Mouse (Mus musculus) hematopoietic stem cell, adult 5-6 weeks (primary cell): ENCODE data around the gene Fanca. TPM values are rescaled to one million over a fixed set of nuclear protein-coding genes. Genes with fewer than 3 reads are reported as not detected.
A peak's percentile ranks its signal among the peaks of the same experiment; 100 is the strongest.
"Not testable (repeated sequence)": the region's sequence is repeated elsewhere in the genome, so short reads cannot be mapped to it uniquely, and the experiment has no call there.

ENCODE experiments used
- ATAC-seq, 2 experiments: fragments of 125-278 bp in 1 of 2; replicated peaks in 1 of 2; 2 replicates each; pipeline ENCODE4 v1.8.0; 2016 to 2017; ENCODE audit warnings: inconsistent platforms in 2 of 2, mild to moderate bottlenecking in 2 of 2, moderate number of reproducible peaks in 2 of 2, low read depth in 1 of 2, moderate TSS enrichment in 1 of 2; ENCODE audit not compliant: low FRiP score in 2 of 2, poor library complexity in 2 of 2, severe bottlenecking in 2 of 2, insufficient read depth in 1 of 2, low TSS enrichment in 1 of 2
- total RNA-seq: library from RNA; stranded (forward); fragments of 172-1452, 232-1000 nt; gene quantifications from 2 replicates; pipeline ENCODE4 v1.2.3, GENCODE M21; 2017

Fanca gene
- total RNA-seq, 1 experiment from 2014 or later = 38.5 TPM

DNA sequence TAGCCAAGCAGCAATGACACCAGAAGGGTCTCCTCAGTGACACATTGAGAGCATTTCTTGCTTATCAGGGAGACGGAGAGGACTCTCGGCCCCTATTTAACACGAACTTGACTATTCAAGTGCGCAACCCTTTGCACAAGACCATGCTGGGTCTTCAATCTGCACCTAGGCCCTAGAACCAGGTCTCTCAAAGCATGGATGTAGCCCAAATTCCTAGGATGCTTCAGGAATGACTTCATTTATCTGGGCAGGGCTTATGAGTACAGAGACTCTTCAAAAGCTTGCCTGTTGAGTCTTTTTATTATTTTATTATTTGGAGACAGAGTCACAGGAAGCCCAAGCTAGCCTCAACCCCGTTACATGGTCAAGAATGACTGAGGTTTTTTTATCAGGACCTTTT, 33.9 kb downstream of the Fanca start:
- ATAC-seq = no peak

DNA sequence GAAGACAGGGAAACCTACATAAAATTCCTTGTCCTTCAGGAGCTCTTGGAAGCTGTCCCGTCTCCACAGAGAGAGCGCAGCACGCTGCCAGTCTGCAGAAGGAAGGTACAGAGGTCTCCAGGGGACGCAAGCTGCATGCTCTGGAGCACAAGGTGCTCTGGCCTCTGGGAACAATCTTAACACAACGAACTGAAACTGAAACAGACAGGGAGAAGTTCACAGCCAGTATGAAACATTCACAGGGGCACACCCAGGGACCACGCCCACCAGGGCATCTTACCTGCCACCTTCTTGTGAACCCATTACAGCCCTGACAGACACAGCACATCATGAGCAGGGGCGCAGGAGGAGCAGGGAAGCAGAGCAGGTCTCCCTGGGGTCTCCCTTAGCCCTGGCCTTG, 34.4 kb downstream of the Fanca start:
- no peak for ATAC-seq

GRCm38 (mm10) chr8:123282994-123283393, 35.4 kb downstream of the Fanca start:
- ATAC-seq = not testable (repeated sequence)

GRCm38 (mm10) chr8:123280302-123281094, 37.9 kb downstream of the Fanca start:
- ATAC-seq = peak in 1 of 2 experiments; percentile 79; a peak in 2 of 4 replicates

DNA sequence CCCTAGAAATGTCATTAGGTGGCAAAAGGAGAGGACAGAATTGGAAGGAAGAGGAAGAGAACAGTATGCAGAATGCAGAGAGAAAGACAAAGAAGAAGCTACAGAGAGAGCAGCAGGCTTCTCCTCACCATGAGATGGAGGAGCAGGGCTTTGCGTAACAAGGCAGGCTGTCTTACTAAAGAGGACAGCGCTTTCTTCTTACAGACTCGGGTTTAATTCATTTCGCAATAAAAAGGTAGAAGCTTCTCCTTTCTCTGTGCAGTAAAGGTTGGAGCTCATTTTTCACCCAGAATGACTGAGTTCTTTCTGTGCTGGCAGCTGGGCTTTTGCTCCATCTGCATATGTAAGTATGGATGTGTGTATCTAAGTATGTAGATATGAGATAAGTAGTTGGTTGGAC, 38.5 kb downstream of the Fanca start:
- peak in 1 of 2 experiments; percentile 44; a peak in 1 of 4 replicates for ATAC-seq

DNA sequence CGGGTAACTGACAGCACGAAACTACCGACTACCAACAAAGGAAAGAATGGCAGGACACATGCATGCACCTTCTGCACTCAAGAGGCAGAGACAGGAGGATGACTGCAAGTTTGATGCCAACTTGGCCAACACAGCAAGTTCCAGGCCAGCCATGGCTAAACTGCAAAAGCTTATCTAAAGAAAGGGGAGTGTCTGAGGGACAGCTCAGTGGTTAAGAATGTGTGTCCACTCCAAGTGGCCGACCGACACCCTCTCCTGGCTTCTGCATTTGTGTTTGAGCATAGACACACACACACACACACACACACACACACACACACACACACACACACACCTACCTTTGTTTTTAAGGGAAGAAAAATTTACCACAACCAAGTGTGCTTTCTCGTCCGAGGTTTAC, 39.9 kb downstream of the Fanca start:
- ATAC-seq = no peak

GRCm38 (mm10) chr8:123275096-123275495, 43.3 kb downstream of the Fanca start:
- no peak for ATAC-seq

GRCm38 (mm10) chr8:123274447-123274846, 43.9 kb downstream of the Fanca start:
- ATAC-seq = no peak

- no peak for ATAC-seq
Observed at GRCm38 (mm10) chr8:123271901-123272300, 46.5 kb downstream of the Fanca start.

DNA sequence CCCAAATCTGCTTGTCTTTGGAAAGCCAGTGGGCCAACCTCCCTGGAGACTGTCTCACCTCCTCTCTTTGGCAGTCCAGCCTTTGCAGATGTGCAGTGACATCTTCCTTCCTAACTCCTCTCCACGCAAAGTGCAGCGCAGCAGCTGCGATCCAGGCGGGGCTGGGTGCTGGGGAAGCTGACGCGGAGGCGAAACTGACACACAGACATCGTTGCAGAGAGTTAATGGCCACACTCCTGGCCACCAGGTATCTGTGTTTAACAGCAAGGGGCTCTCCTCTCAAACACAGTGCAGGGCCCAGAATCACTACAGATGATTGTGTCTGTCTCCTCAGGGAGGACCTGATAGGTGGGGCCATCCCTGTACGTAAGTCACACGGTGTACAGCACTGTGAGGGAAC, 47.2 kb downstream of the Fanca start:
- ATAC-seq = no peak

DNA sequence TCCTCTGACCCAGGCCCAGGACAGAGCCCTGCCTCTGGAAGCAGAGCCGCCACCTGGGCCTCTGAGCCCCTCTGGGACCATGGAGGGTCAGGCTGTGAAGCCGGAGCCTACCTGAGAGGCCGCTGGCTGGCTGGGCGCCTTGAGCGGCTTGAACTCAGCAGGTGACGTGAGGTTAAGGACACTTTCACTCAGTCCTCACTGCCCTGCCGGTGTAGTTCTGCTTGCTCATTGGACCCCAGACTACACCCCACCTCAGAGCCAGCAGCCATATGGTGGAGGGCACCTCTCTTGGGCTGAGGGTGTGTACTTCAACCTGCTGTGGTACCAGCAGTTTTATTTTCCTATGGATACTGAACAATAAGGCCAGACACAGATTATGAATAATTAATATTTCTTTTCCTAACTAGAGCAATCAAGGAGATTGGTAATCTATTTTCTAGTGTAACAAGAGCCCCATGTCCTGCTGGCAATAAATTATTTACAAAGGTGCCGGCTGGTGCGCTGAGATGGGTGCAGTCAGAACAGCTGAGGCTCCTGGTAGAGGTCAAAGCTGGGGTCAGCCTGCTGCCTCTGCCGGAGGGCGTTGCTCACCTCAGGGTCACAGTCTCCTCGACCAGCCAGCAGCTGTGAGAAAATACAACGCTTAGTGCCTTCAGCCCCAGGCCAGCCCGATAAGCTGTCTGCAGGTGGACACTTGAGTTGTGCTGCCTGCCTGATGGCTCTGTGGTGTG, 50.3 kb downstream of the Fanca start:
- no peak for ATAC-seq

GRCm38 (mm10) chr8:123257593-123257992, 60.8 kb downstream of the Fanca start:
- ATAC-seq = not testable (repeated sequence)

DNA sequence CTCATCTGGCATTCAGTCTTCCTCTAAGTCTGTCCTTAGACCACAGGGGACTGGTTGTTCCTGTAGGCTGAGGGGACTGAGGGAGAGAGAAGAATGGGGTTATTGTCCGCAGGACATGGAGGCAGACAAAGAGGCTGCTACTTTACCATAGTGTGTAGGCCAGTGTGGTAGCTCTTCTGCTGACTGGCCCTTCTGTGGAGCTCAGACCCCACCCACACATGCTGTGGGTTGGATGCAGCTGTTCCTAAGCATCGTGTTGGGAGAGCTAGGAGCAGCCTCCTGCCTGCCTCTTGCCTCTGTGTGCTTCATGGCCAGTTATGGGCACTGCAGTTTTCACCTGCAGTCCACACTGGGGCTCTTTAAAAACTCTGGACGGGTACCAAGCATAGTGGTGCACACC, 61.3 kb downstream of the Fanca start:
- no peak for ATAC-seq

- ATAC-seq = no peak
Observed at GRCm38 (mm10) chr8:123255170-123255569, 63.2 kb downstream of the Fanca start.

GRCm38 (mm10) chr8:123254099-123254885, 64.1 kb downstream of the Fanca start, which contains the start of the genes Zfp276 and Vps9d1:
Gene Zfp276 (plus strand): TSS chr8:123254195.
Gene Vps9d1 (minus strand): TSS chr8:123254348.
- ATAC-seq = peak; percentile 79 to 89

GRCm38 (mm10) chr8:123253451-123254098, 64.8 kb downstream of the Fanca start:
- no peak for ATAC-seq

GRCm38 (mm10) chr8:123252925-123253324, 65.5 kb downstream of the Fanca start:
- ATAC-seq = no peak
